In the genomic region with DNA sequence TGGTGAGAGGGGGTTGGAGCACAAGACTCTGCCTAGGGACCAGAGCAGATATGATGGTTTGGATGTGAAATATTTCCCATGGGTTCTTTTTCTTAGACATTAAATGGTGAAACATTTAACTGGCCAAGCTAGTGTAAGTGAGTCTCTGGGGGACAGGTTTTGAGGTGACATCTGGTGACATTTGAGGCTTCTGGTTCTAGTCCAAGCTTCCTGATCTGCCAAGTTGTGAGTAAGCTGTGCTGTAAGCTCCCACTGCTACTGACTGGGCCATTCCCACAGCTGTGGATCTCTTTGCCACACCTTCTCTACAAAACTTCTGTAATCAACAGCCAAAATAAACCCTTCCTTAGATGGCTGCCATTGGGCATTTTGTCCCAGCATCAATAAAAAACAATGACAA, we compare ENCODE assay signal across 26 mouse cellular contexts.
DNase-seq lines count a peak whose midpoint lies in the region; ATAC-seq lines count a peak whose summit lies in the region.
"Had no signal": no experiment of that assay in that cellular context is flagged by ENCODE, and none has a peak within 500 bp of the region (broad histone marks: within the 10 kb centered on the region; RNA-seq: fewer than 3 reads in every experiment).

No protein-coding gene starts in this region.

- peak overlapping the region; percentile 46; the same call in 1 of the 2 replicates for H3K27ac ChIP-seq in limb, embryonic 10.5 days
- H3K27ac ChIP-seq in intestine, embryonic 16.5 days (ENCODE audit: low read length) = no peak overlapping the region
- no peak overlapping the region for H3K27ac ChIP-seq in kidney, embryonic 15.5 days
- H3K27ac ChIP-seq: gastrocnemius, adult 2 months; heart, embryonic 15.5 days; hindbrain, embryonic 10.5 days; hindbrain, embryonic 13.5 days; intestine, embryonic 15.5 days had no signal

- H3K4me3 ChIP-seq in limb, embryonic 10.5 days = no peak overlapping the region
- H3K4me3 ChIP-seq in intestine, embryonic 16.5 days (ENCODE audit: low read length) = no peak overlapping the region
- no peak overlapping the region for H3K4me3 ChIP-seq in kidney, embryonic 15.5 days (replicated peaks)
- H3K4me3 ChIP-seq: gastrocnemius, adult 2 months; heart, embryonic 12.5 days; heart, embryonic 15.5 days; hindbrain, embryonic 10.5 days; hindbrain, embryonic 13.5 days; intestine, embryonic 15.5 days had no signal

- H3K9me3 ChIP-seq in limb, embryonic 10.5 days (replicated peaks) = no peaks in the 10 kb centered on the region
- no peaks in the 10 kb centered on the region for H3K9me3 ChIP-seq in intestine, embryonic 16.5 days (ENCODE audit: control insufficient read depth, low read length)
- no peaks in the 10 kb centered on the region for H3K9me3 ChIP-seq in kidney, embryonic 15.5 days (replicated peaks)
- H3K9me3 ChIP-seq: heart, embryonic 12.5 days; heart, embryonic 15.5 days; hindbrain, embryonic 10.5 days; hindbrain, embryonic 13.5 days; intestine, embryonic 15.5 days had no signal

- H3K4me2 ChIP-seq in intestine, embryonic 16.5 days (ENCODE audit: low read depth, low read length) = no peak overlapping the region
- H3K4me2 ChIP-seq in kidney, embryonic 15.5 days = no peak overlapping the region
- H3K4me2 ChIP-seq: heart, embryonic 12.5 days; heart, embryonic 15.5 days; hindbrain, embryonic 13.5 days; intestine, embryonic 15.5 days had no signal

- H3K9ac ChIP-seq in intestine, embryonic 16.5 days (ENCODE audit: low read depth, low read length) = no peak overlapping the region
- no peak overlapping the region for H3K9ac ChIP-seq in kidney, embryonic 15.5 days
- H3K9ac ChIP-seq: forebrain, postnatal 0 days; heart, embryonic 12.5 days; heart, embryonic 15.5 days; hindbrain, embryonic 13.5 days; intestine, embryonic 15.5 days had no signal

- H3K4me1 ChIP-seq in limb, embryonic 10.5 days = peaks cover 44% of the 10 kb centered on the region
- no peaks in the 10 kb centered on the region for H3K4me1 ChIP-seq in intestine, embryonic 16.5 days (ENCODE audit: control insufficient read depth, insufficient read depth, low read length)
- H3K4me1 ChIP-seq in kidney, embryonic 15.5 days = peaks cover 5% of the 10 kb centered on the region; the same call in 1 of the 2 replicates
- H3K4me1 ChIP-seq: heart, embryonic 15.5 days; intestine, embryonic 15.5 days had no signal

- no peaks in the 10 kb centered on the region for H3K27me3 ChIP-seq in limb, embryonic 10.5 days (ENCODE audit: low read depth, poor library complexity, severe bottlenecking)
- H3K27me3 ChIP-seq in intestine, embryonic 16.5 days (replicated peaks; ENCODE audit: control insufficient read depth, insufficient read depth, low read length) = no peaks in the 10 kb centered on the region
- no peaks in the 10 kb centered on the region for H3K27me3 ChIP-seq in kidney, embryonic 15.5 days
- H3K27me3 ChIP-seq: heart, embryonic 12.5 days; heart, embryonic 15.5 days; intestine, embryonic 15.5 days had no signal

- peak; percentile 10 for DNase-seq in adrenal gland, postnatal 14 days
- no peak for DNase-seq in adrenal gland, adult 18-20 months (ENCODE audit: low spot score in 2 of 2)
- peak; percentile 61 for DNase-seq in cerebellum, adult 9-10 months
- no peak for DNase-seq in cerebellum, postnatal 25 days
- peak; percentile 26 for DNase-seq in 3134 (ENCODE audit: extremely low read depth, insufficient read length, low spot score)
- DNase-seq in limb, embryonic 10.5 days (ENCODE audit: low spot score) = no peak
- DNase-seq: adrenal gland, adult 8-10 months; adrenal gland, postnatal 36 days; B cell, adult 2 months; forebrain, postnatal 0 days; gastrocnemius, adult 2 months; gastrocnemius, postnatal 14 days; heart, adult 11 months; heart, postnatal 36 days; kidney, adult 18-20 months had no signal

- ATAC-seq in intestine, embryonic 16.5 days = no peak
- no peak for ATAC-seq in kidney, embryonic 15.5 days (replicated peaks; ENCODE audit: low FRiP score)
- ATAC-seq: forebrain, embryonic 14.5 days; forebrain, postnatal 0 days; hindbrain, embryonic 16.5 days; intestine, embryonic 15.5 days; Patski had no signal

- no peaks in the 10 kb centered on the region for H3K36me3 ChIP-seq in limb, embryonic 10.5 days
- no peaks in the 10 kb centered on the region for H3K36me3 ChIP-seq in intestine, embryonic 16.5 days (ENCODE audit: control insufficient read depth, insufficient read depth, low read length)
- no peaks in the 10 kb centered on the region for H3K36me3 ChIP-seq in kidney, embryonic 15.5 days
- H3K36me3 ChIP-seq: G1E; heart, embryonic 12.5 days; heart, embryonic 15.5 days; hindbrain, embryonic 10.5 days; hindbrain, embryonic 13.5 days; intestine, embryonic 15.5 days had no signal

Comparison
In these comparisons a context has a peak if more than half of its experiments do, and no peak if none do; other contexts are left out.
1. DNase-seq: peak in adrenal gland, postnatal 14 days (single experiment), cerebellum, adult 9-10 months (single experiment) and 3134 (single experiment); none in adrenal gland, adult 18-20 months (0 of 2), cerebellum, postnatal 25 days (0 of 2) and limb, embryonic 10.5 days (single experiment).